Comparison of ENCODE assay signal across 9 mouse cellular contexts in the genomic region with DNA sequence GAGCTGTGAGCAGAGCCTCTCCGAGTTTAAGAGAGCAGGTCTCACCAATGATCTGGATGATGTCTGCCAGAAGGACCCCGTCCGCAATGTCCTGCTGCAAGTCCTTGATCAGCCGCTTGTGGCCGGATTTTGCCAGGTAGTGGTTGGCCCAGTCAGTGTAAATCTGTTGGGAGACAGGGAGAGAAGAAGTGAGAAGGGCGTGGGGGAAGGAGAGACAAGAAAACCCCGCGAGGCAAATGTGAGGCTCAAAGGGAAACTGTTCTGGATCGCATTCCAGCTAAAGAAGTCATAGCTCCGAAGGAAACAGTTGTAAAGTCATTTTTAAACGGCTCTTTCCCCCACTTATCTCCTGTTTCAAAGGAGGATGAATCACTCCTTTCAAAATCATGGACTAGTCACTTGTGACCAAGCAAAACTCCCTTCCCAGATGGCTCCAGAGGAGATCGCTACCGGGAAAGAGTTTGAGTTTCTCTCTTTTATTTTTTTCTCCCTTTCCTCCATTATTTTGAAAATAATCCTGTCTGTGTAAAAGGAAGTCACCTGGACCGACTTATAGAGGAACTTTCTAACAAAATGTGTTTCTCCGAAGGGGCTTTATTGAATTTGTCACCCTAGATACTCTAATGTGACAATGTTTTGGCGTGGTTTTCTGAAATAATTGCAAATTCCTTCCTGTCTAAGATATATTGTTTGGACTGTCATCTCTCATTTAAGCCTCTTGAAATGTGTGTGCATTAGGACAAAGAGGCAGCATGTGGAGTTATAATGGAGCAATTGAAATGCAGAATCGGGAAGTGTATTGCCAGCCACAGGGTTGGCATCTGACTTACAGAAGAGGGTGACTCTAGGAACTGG.
A peak's percentile ranks its signal among the peaks of the same experiment; 100 is the strongest.
DNase-seq lines count a peak whose midpoint lies in the region; ATAC-seq and TF ChIP-seq lines count a peak whose summit lies in the region.
"Had no signal": no experiment of that assay in that cellular context is flagged by ENCODE, and none has a peak within 500 bp of the region (broad histone marks: within the 10 kb centered on the region; RNA-seq: fewer than 3 reads in every experiment).

No protein-coding gene starts in this region.

- DNase-seq in adrenal gland, postnatal 10 days = peak; percentile 28
- DNase-seq in adrenal gland, postnatal 4 days (ENCODE audit: low spot score in 2 of 2) = no peak
- peak; percentile 13 for DNase-seq in kidney, adult 2 months
- no peak for DNase-seq in kidney, adult 11 months
- peak; percentile 83 for DNase-seq in Muller cell, postnatal 12 days (ENCODE audit: inconsistent ontology term)

- no peaks in the 10 kb centered on the region for H3K27me3 ChIP-seq in kidney, adult 2 months (replicated peaks; ENCODE audit: control insufficient read depth, insufficient read depth, low read length)
- H3K27me3 ChIP-seq in kidney, embryonic 16.5 days (ENCODE audit: insufficient read depth, low read length) = no peaks in the 10 kb centered on the region
- H3K27me3 ChIP-seq in forebrain, embryonic 13.5 days = no peaks in the 10 kb centered on the region
- H3K27me3 ChIP-seq: limb, embryonic 12.5 days had no signal

- H3K4me3 ChIP-seq in kidney, adult 2 months (ENCODE audit: insufficient read depth, low read depth, low read length) = peak overlapping the region; percentile 12; the same call in 1 of the 2 replicates
- H3K4me3 ChIP-seq in kidney, embryonic 16.5 days (ENCODE audit: low read length) = peak overlapping the region; percentile 5; the same call in 1 of the 2 replicates
- no peak overlapping the region for H3K4me3 ChIP-seq in forebrain, embryonic 13.5 days
- H3K4me3 ChIP-seq: limb, embryonic 12.5 days had no signal

- ATAC-seq in kidney, embryonic 16.5 days (ENCODE audit: low FRiP score, low TSS enrichment) = peak; percentile 47; the same call in 1 of the 2 replicates
- no peak for ATAC-seq in forebrain, embryonic 13.5 days
- no peak for ATAC-seq in megakaryocyte-erythroid progenitor cell, adult 5-6 weeks (replicated peaks; ENCODE audit: low FRiP score, low TSS enrichment, poor library complexity, severe bottlenecking)

- H3K9me3 ChIP-seq in kidney, embryonic 16.5 days (ENCODE audit: low read length) = no peaks in the 10 kb centered on the region
- no peaks in the 10 kb centered on the region for H3K9me3 ChIP-seq in forebrain, embryonic 13.5 days (replicated peaks)
- H3K9me3 ChIP-seq: limb, embryonic 12.5 days had no signal

- WGBS in kidney, adult 2 months = 21% methylated on average over 17 of the region's 17 CpGs
- 41% methylated on average over 17 of the region's 17 CpGs for WGBS in kidney, embryonic 16.5 days
- 77% methylated on average over 17 of the region's 17 CpGs for WGBS in forebrain, embryonic 13.5 days

- TF ChIP-seq POLR2A in kidney, adult 2 months (IDR thresholded peaks at IDR 0.05; ENCODE audit: low read depth, low read length) = no peak

- no peaks in the 10 kb centered on the region for H3K36me3 ChIP-seq in kidney, adult 2 months (ENCODE audit: control insufficient read depth, insufficient read depth, low read length)
- no peaks in the 10 kb centered on the region for H3K36me3 ChIP-seq in kidney, embryonic 16.5 days (ENCODE audit: insufficient read depth, low read length)
- no peaks in the 10 kb centered on the region for H3K36me3 ChIP-seq in forebrain, embryonic 13.5 days (ENCODE audit: poor library complexity, severe bottlenecking)
- H3K36me3 ChIP-seq: limb, embryonic 12.5 days had no signal

- H3K4me2 ChIP-seq in kidney, embryonic 16.5 days (replicated peaks; ENCODE audit: low read depth, low read length) = peak overlapping the region; percentile 42
- no peak overlapping the region for H3K4me2 ChIP-seq in forebrain, embryonic 13.5 days
- H3K4me2 ChIP-seq: limb, embryonic 12.5 days had no signal

- no peaks in the 10 kb centered on the region for H3K4me1 ChIP-seq in kidney, adult 2 months (ENCODE audit: control insufficient read depth, insufficient read depth, low read length)
- peaks cover 17% of the 10 kb centered on the region; the same call in 1 of the 2 replicates for H3K4me1 ChIP-seq in kidney, embryonic 16.5 days (ENCODE audit: insufficient read depth, low read length)
- no peaks in the 10 kb centered on the region for H3K4me1 ChIP-seq in forebrain, embryonic 13.5 days

- no peak overlapping the region for H3K27ac ChIP-seq in kidney, adult 2 months (ENCODE audit: insufficient read depth, low read depth, low read length)
- no peak overlapping the region for H3K27ac ChIP-seq in kidney, embryonic 16.5 days (ENCODE audit: low read length)
- H3K27ac ChIP-seq in forebrain, embryonic 13.5 days = no peak overlapping the region
- H3K27ac ChIP-seq: limb, embryonic 12.5 days had no signal

- no peak overlapping the region for H3K9ac ChIP-seq in kidney, embryonic 16.5 days (replicated peaks; ENCODE audit: low read length)
- H3K9ac ChIP-seq in forebrain, embryonic 13.5 days = no peak overlapping the region
- H3K9ac ChIP-seq: limb, embryonic 12.5 days had no signal

- no peak for TF ChIP-seq CTCF in kidney, adult 2 months (conservative IDR thresholded peaks at IDR 0.05; ENCODE audit: insufficient read depth, insufficient read length, low read depth, low read length)

Comparison
In these comparisons a context has a peak if more than half of its experiments do, and no peak if none do; other contexts are left out.
1. DNase-seq: peak in adrenal gland, postnatal 10 days (single experiment), kidney, adult 2 months (single experiment) and Muller cell, postnatal 12 days (single experiment); none in adrenal gland, postnatal 4 days (0 of 2) and kidney, adult 11 months (single experiment).